Mouse (Mus musculus) embryonic stem cell, embryonic (primary cell): Measurements from ENCODE around the gene Fcmr.

ENCODE experiments used
- CTCF ChIA-PET, 4 experiments: fragments of 300-600 bp in 2 of 4; fragments of 350-600 bp in 2 of 4; sonication (Branson Sonifier 250); formaldehyde crosslinking; loops; one replicate each; lab custom pipeline; 2022; ENCODE audit warnings: inconsistent platforms in 2 of 4; lab: Charles Lee
- POLR2A ChIA-PET, 4 experiments: fragments of 300-600 bp in 2 of 4; fragments of 350-600 bp in 2 of 4; sonication (Branson Sonifier 250); formaldehyde crosslinking; loops; one replicate each; lab custom pipeline; 2022; ENCODE audit warnings: antibody characterized with exemption in 4 of 4, inconsistent platforms in 1 of 4; lab: Charles Lee

The Fcmr gene

GRCm38 (mm10) chr1:130850405-130850804 is 15.1 kb upstream of the Fcmr start:
- ChIA-PET CTCF (no interaction called here), POLR2A (no interaction called here)

DNA sequence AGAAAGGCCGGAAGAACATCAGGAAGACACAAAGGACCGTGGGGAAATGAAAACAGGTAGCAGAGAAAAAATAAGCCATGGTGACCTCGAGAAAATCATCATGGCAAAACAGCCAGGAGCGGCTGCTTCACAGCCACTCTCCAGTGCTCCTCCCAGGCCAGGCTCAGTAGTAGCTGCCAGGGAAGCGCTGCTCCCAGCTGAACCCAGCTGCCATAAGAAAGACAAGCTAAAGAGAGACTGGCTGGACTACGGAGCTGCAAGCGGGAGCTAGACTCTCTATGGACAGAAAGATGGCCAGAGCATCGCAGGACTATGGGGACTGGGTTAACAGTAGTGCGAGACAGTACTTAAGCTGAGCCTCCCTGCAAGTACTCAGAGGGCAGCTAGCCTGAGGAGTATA is 10.7 kb upstream of the Fcmr start:
- ChIA-PET POLR2A (no interaction called here), CTCF (interaction anchor here in 2 of 4 experiments (0.5 to 1.0 kb wide), 3 partner anchors 24 to 205 kb away, joined by 3 to 11 read pairs (median 3); no protein-coding TSS in a partner anchor)

DNA sequence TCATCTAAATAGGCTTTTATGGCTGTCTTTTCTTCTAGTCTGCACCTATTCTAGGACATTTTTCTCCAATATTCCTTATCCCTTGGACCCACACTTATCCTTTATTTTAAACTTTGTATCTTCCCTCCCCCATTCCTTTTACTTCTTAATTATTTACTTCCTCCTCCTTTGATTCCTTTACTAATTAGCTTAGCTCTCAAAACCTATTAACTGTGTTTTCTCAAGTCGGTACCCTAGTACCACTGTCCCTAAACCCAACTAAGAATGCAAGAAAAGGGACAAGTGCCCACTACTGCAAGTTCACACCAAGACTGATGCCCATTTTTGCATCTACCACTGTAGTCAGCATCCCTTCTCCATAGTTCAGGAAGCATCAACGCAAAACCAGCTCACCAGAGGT is 9.7 kb upstream of the Fcmr start:
- ChIA-PET POLR2A (no interaction called here), CTCF (interaction anchor here in 2 of 4 experiments (0.6 to 0.9 kb wide), 2 partner anchors 69 to 197 kb away, joined by 3 read pairs; no protein-coding TSS in a partner anchor)

DNA sequence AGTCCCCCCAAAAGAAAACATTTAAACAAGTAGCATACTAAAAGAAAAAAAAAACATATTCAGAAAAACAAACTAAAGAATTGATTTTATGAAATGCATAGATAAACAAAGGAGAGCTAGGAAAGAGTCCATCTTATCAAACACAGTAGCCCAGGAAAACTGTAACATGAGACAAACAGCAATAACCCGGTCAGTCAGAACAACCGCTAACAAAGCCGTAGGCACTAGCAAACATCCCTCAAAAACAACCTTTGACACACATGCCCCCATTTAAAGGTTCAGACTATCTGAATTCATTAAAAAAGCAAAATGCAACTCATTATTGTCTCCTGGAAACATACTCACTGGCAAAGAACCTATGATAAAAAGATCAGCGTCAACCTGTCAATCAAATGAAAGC is 8.0 kb upstream of the Fcmr start:
- ChIA-PET CTCF (no interaction called here), POLR2A (interaction anchor here in 1 of 4 experiments (0.6 kb wide), 1 partner anchor 62 kb away, joined by 3 read pairs; no protein-coding TSS in a partner anchor)

DNA sequence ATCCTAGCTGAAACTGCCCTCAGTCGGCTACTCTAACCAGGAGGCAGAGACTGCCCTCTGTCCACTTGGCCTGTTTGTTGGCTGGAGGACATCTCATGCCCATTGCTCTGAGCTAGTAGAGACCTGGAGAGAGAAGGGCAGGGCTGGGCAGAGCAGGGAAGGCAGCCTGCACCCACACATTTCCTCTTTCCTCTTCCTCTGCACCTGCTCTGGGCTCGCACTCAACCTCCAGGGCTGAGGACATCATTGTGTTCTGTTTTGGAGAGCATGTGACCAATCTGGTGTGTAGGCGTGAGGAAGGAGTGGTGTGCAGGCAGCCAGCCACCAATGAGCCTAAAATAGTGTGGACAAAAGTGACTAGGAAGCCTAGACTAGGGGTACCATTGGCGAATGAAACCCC is 1.2 kb upstream of the Fcmr start:
- CTCF ChIA-PET: interaction anchor here in 2 of 4 experiments (0.6 to 1.4 kb wide), 3 partner anchors 12 to 252 kb away, joined by 3 to 4 read pairs (median 3); no protein-coding TSS in a partner anchor
- POLR2A ChIA-PET: no interaction called here

- POLR2A ChIA-PET: no interaction called here
These were observed 728 bp upstream of the Fcmr start for GRCm38 (mm10) chr1:130864741-130865140.

GRCm38 (mm10) chr1:130872912-130873311 is 7.4 kb downstream of the Fcmr start:
- ChIA-PET CTCF (interaction anchor here in 3 of 4 experiments (0.6 to 1.4 kb wide), 5 partner anchors 8 to 180 kb away, joined by 3 to 4 read pairs (median 3); no protein-coding TSS in a partner anchor), POLR2A (no interaction called here)

More at GRCm38 (mm10) chr1:130864741-130865140, 728 bp upstream of the Fcmr start:
- CTCF ChIA-PET: interaction anchor here in 2 of 4 experiments (0.6 to 1.4 kb wide), 3 partner anchors 10 to 251 kb away, joined by 3 to 4 read pairs (median 3); no protein-coding TSS in a partner anchor

DNA sequence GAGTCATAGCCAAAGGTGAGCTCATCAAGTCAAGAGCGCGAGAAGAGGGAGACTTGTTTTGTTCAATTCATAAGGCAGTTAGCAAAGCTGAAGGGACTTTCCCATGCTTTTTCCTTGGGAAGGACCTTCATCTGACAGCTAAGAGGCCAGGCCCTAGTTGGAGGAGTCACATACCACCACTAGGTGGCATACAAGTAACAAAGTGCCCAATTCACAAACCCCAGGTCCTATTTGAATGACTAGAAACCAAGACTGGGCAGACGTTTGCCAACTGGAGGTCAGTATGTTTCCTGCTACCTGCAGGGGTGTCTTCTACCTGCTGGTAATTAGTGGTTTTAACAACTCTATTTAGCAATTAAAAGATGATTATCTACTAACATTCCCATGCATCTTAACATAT is 9.7 kb downstream of the Fcmr start:
- ChIA-PET CTCF (interaction anchor here (0.5 to 4.2 kb wide), 17 partner anchors 8 to 394 kb away, joined by 3 to 39 read pairs (median 4); partner anchors contain the start of gene Fcmr (in 1 of the 4)), POLR2A (interaction anchor here in 1 of 4 experiments (0.6 kb wide), 1 partner anchor 1882 kb away, joined by 5 read pairs; no protein-coding TSS in a partner anchor)

- CTCF ChIA-PET: interaction anchor here (1.4 to 4.2 kb wide), 11 partner anchors 9 to 384 kb away, joined by 3 to 39 read pairs (median 6); no protein-coding TSS in a partner anchor
- POLR2A ChIA-PET: interaction anchor here in 1 of 4 experiments (1.6 kb wide), 1 partner anchor 9 kb away, joined by 3 read pairs; no protein-coding TSS in a partner anchor
These were observed 10.4 kb downstream of the Fcmr start for GRCm38 (mm10) chr1:130875910-130876309.

GRCm38 (mm10) chr1:130876931-130877509 is 11.6 kb downstream of the Fcmr start:
- ChIA-PET POLR2A (interaction anchor here in 2 of 4 experiments (1.6 to 1.7 kb wide), 2 partner anchors 8 to 176 kb away, joined by 3 to 4 read pairs; no protein-coding TSS in a partner anchor), CTCF (interaction anchor here (0.5 to 4.2 kb wide), 28 partner anchors 8 to 393 kb away, joined by 3 to 39 read pairs (median 3); partner anchors contain the start of gene Fcmr (in 1 of the 4))

DNA sequence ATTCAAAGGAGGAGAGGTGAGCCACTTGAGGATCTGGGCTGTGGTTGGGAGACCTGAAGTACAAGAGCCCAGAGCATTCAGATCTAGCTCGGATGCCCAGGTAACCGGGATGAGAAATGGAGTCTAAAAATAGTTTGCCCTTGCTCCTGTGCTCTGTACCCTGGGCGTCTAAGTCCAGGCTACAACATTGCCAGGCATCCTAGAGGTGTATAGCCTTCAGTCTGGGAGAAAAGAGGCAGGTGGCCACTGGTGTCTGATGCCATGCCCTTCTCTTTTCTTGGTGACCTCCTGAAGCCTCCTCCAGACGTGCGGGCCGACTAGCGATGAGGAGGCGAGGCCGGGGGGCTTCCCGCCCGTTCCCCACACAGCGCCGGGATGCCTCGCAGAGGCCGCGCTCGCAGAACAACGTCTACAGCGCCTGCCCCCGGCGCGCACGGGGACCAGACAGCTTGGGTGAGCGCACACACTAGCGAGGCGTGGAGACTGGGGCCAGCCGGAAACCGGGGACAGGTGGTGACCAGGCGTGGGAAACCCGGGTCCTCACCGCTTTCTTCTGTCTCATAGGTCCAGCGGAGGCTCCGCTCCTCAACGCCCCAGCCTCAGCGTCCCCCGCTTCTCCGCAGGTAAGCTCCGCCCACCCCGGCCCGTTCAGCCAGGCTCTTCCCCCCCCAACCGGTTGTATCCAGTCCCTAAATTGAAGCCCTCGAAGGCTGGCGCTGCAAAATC is 12.6 kb downstream of the Fcmr start:
- POLR2A ChIA-PET: interaction anchor here in 3 of 4 experiments (0.7 to 1.7 kb wide), 3 partner anchors 175 to 432 kb away, joined by 3 to 4 read pairs (median 4); no protein-coding TSS in a partner anchor

GRCm38 (mm10) chr1:130879927-130880326 is 14.5 kb downstream of the Fcmr start:
- CTCF ChIA-PET: interaction anchor here in 2 of 4 experiments (0.6 to 1.4 kb wide), 3 partner anchors 178 to 381 kb away, joined by 3 to 6 read pairs (median 4); no protein-coding TSS in a partner anchor
- POLR2A ChIA-PET: interaction anchor here in 1 of 4 experiments (1.3 kb wide), 1 partner anchor 173 kb away, joined by 3 read pairs; no protein-coding TSS in a partner anchor

More for the DNA sequence above, 12.6 kb downstream of the Fcmr start:
- CTCF ChIA-PET: interaction anchor here in 3 of 4 experiments (0.6 to 4.2 kb wide), 9 partner anchors 23 to 367 kb away, joined by 3 to 39 read pairs (median 3); partner anchors contain the start of gene Rassf5 (in 1 of the 3)

- CTCF ChIA-PET: no interaction called here
- POLR2A ChIA-PET: no interaction called here
These were observed 17.7 kb downstream of the Fcmr start for GRCm38 (mm10) chr1:130883146-130883545.

DNA sequence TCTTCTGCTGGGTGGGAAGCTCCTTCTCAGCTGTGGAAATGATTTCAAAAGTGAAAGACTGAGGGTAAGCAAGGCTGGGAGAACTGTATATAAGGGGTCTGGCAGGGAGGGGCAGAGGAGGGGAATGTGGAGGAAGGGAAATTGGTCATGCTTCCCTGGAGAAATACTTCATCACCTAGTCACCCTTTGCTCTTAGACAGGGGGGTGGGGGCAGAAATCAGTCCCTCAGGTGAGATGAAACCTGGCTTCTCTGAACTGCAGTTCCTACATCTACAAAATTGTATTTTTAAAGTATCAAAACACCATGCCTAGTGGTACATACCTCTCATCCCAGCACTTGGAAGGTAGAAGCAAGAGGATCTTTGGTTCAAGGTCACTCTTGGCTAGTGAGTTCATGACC is 21.9 kb downstream of the Fcmr start, which contains the start of gene Il24:
TSS of gene Il24 (minus strand) at position 101 of the 400 bp plus-strand sequence.
- ChIA-PET POLR2A (no interaction called here), CTCF (no interaction called here)

DNA sequence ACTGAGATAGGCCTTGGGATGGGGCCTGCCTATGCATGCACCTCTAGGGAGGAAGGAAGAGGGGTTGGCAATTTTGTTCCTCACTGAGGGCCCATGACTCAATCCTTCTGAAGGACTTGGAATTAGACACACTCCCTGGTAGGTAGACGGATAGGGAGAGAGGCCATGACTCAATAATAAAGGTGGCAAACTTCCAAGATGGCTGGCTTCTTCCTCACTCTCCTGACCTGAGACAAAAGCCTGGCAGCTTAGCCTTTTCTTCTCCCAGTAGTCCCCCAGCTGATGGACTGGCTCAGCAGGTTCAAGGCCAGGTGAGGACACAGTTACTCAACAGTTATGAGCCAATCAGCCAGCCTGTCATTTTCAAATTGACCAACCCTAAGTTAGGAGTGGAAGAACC is 27.0 kb downstream of the Fcmr start:
- POLR2A ChIA-PET: no interaction called here
- CTCF ChIA-PET: interaction anchor here in 1 of 4 experiments (1.0 kb wide), 1 partner anchor 18 kb away, joined by 3 read pairs; no protein-coding TSS in a partner anchor

- ChIA-PET POLR2A (interaction anchor here in 1 of 4 experiments (0.7 kb wide), 1 partner anchor 161 kb away, joined by 5 read pairs; no protein-coding TSS in a partner anchor), CTCF (interaction anchor here in 2 of 4 experiments (0.7 to 1.0 kb wide), 3 partner anchors 19 to 191 kb away, joined by 3 to 4 read pairs (median 4); no protein-coding TSS in a partner anchor)
These were observed 28.0 kb downstream of the Fcmr start for GRCm38 (mm10) chr1:130893329-130894040.

GRCm38 (mm10) chr1:130894468-130894867 is 29.0 kb downstream of the Fcmr start:
- POLR2A ChIA-PET: no interaction called here
- CTCF ChIA-PET: no interaction called here

GRCm38 (mm10) chr1:130902505-130902904 is 37.0 kb downstream of the Fcmr start:
- CTCF ChIA-PET: no interaction called here
- POLR2A ChIA-PET: no interaction called here
